11 mouse cellular contexts compared by ENCODE assay signal in genomic region chr17:88057846-88058245, GRCm38 (mm10). TPM values are rescaled to one million over a fixed set of nuclear protein-coding genes. Genes with fewer than 3 reads are reported as not detected.
DNase-seq lines count a peak whose midpoint lies in the region; ATAC-seq lines count a peak whose summit lies in the region.
"Had no signal": no experiment of that assay in that cellular context is flagged by ENCODE, and none has a peak within 500 bp of the region (broad histone marks: within the 10 kb centered on the region; RNA-seq: fewer than 3 reads in every experiment).

No protein-coding gene starts in this region.

- no peak overlapping the region for H3K4me3 ChIP-seq in heart, embryonic 10.5 days
- H3K4me3 ChIP-seq in liver, embryonic 16.5 days (ENCODE audit: low read depth, low read length), result no peak overlapping the region

- no peaks in the 10 kb centered on the region for H3K9me3 ChIP-seq in heart, embryonic 10.5 days
- H3K9me3 ChIP-seq in liver, embryonic 16.5 days (replicated peaks; ENCODE audit: control insufficient read depth, low read length), result no peaks in the 10 kb centered on the region

- ATAC-seq in liver, embryonic 16.5 days (ENCODE audit: low read depth), result no peak
- ATAC-seq in neutrophil, adult 5-6 weeks (ENCODE audit: extremely low read depth, insufficient number of reproducible peaks, low FRiP score, poor library complexity, severe bottlenecking), result peak; percentile 72

- WGBS in heart, embryonic 10.5 days, result 82% methylated on average over 1 of the region's 1 CpGs
- WGBS in liver, embryonic 16.5 days (ENCODE audit: insufficient replicate concordance), result 47% methylated on average over 1 of the region's 1 CpGs

- H3K27me3 ChIP-seq in heart, embryonic 10.5 days (ENCODE audit: insufficient read depth, poor library complexity, severe bottlenecking), result no peaks in the 10 kb centered on the region
- H3K27me3 ChIP-seq in liver, embryonic 16.5 days (ENCODE audit: control insufficient read depth, insufficient read depth, low read depth, low read length), result no peaks in the 10 kb centered on the region

- intact Hi-C loops in gastrocnemius, postnatal 36 days (cut with DNase I), result no loop called here

- no peak overlapping the region for H3K9ac ChIP-seq in liver, embryonic 16.5 days (ENCODE audit: low read depth, low read length)

- peak; percentile 13 to 48 for DNase-seq in heart, adult 9 months (ENCODE audit: low spot score in 2 of 2)
- no peak for DNase-seq in heart, embryonic 10.5 days (ENCODE audit: low spot score)
- DNase-seq in liver, result no peak
- peak; percentile 48 for DNase-seq in adipocyte (ENCODE audit: low spot score)
- DNase-seq in layer of hippocampus, adult 11-12 months (ENCODE audit: low spot score), result no peak
- no peak for DNase-seq in gastrocnemius, postnatal 36 days
- DNase-seq: cerebellum, postnatal 10 days; heart, postnatal 4 days; lung, adult 18-20 months had no signal

- no peak overlapping the region for H3K27ac ChIP-seq in heart, embryonic 10.5 days
- no peak overlapping the region for H3K27ac ChIP-seq in liver, embryonic 16.5 days (ENCODE audit: low read length)

- H3K36me3 ChIP-seq in heart, embryonic 10.5 days, result 0 out of 2 replicates have a peak, but pooled peaks cover 5% of the 10 kb centered on the region
- no peaks in the 10 kb centered on the region for H3K36me3 ChIP-seq in liver, embryonic 16.5 days (ENCODE audit: control insufficient read depth, insufficient read depth)

- peaks cover 18% of the 10 kb centered on the region for H3K4me1 ChIP-seq in heart, embryonic 10.5 days
- peaks cover 11% of the 10 kb centered on the region for H3K4me1 ChIP-seq in liver, embryonic 16.5 days (ENCODE audit: control insufficient read depth, low read depth, low read length)

- H3K4me2 ChIP-seq in liver, embryonic 16.5 days (ENCODE audit: low read depth, low read length), result peak overlapping the region; percentile 26; the same call in 1 of the 2 replicates

RNA-seq across cellular contexts. Expression of gene Fbxo11, which starts 7.2 kb away (rescaled TPM):
- 11.0 TPM in 2 replicates for polyA plus RNA-seq in heart, embryonic 10.5 days (2016; fragmentation: Nextera tagmentation; extraction: Ambion mirVana)
- 2.6 TPM in 2 replicates for polyA plus RNA-seq in liver, embryonic 16.5 days (2015; fragmentation: Nextera tagmentation; extraction: Ambion mirVana)
- total RNA-seq in neutrophil, adult 5-6 weeks (2017), result 91.3 and 91.4 TPM in 2 replicates
- 10 to 100 TPM; 25.5 to 28.0 TPM for total RNA-seq in gastrocnemius, postnatal 36 days (2021)

Comparison
In these comparisons a context has a peak if more than half of its experiments do, and no peak if none do; other contexts are left out.
1. DNase-seq: peak in heart, adult 9 months (2 of 2) and adipocyte (single experiment); none in heart, embryonic 10.5 days (single experiment), liver (single experiment), layer of hippocampus, adult 11-12 months (single experiment) and gastrocnemius, postnatal 36 days (0 of 2).